Mouse (Mus musculus) heart, adult 2 months (tissue): ENCODE data around the gene Sema5a. TPM values are rescaled to one million over a fixed set of nuclear protein-coding genes. Genes with fewer than 3 reads are reported as not detected.

Experiments used
- DNase-seq, 2 experiments: peaks; one replicate each; pipeline ENCODE4 v3.0.0; 2021
- H3K27ac ChIP-seq: fragments of 200-600 bp; 2 replicates; pipeline ENCODE4 v1.8.1; 2022
- H3K27me3 ChIP-seq: fragments of 200-500 bp; 2 replicates; pipeline ENCODE4 v1.6.1; 2012; ENCODE audit warnings: mild to moderate bottlenecking, low read length, inconsistent platforms, mixed read lengths; ENCODE audit not compliant: control insufficient read depth, insufficient read depth
- H3K36me3 ChIP-seq: fragments of 200-500 bp; 2 replicates; pipeline ENCODE4 v1.6.1; 2012; ENCODE audit warnings: low read length, inconsistent platforms; ENCODE audit not compliant: control insufficient read depth, insufficient read depth
- H3K4me1 ChIP-seq: fragments of 200-500 bp; 2 replicates; pipeline ENCODE4 v1.6.1; 2011; ENCODE audit warnings: low read length; ENCODE audit not compliant: control insufficient read depth, insufficient read depth
- H3K4me3 ChIP-seq: fragments of 200-600 bp; 2 replicates; pipeline ENCODE4 v1.8.1; 2022
- H3K79me2 ChIP-seq: fragments of 200-500 bp; replicated peaks from 2 replicates; pipeline ENCODE4 v1.6.1; 2012; ENCODE audit warnings: mild to moderate bottlenecking, inconsistent platforms, low read length, moderate library complexity, mixed read lengths; ENCODE audit not compliant: control insufficient read depth, insufficient read depth
- H3K9ac ChIP-seq: fragments of 200-500 bp; 2 replicates; pipeline ENCODE4 v1.6.1; 2012; ENCODE audit warnings: low read depth, mild to moderate bottlenecking, control low read depth, inconsistent platforms, low read length, mixed read lengths
- CTCF ChIP-seq: fragments of 200-600 bp; IDR thresholded peaks from 2 replicates; pipeline ENCODE4 v1.8.1; 2022; ENCODE audit warnings: antibody characterized with exemption, mild to moderate bottlenecking, moderate library complexity
- EP300 ChIP-seq: fragments of 200-500 bp; IDR thresholded peaks from 2 replicates; pipeline ENCODE4 v1.6.1; 2011; ENCODE audit warnings: low read depth, low read length, control low read depth; ENCODE audit not compliant: insufficient read depth
- POLR2A ChIP-seq: fragments of 200-500 bp; IDR thresholded peaks from 2 replicates; pipeline ENCODE4 v1.6.1; 2011; ENCODE audit warnings: mild to moderate bottlenecking, low read depth, low read length, control low read depth; ENCODE audit not compliant: insufficient read depth
- WGBS: fragments of 180-500 bp; shearing (Covaris S2); methylation state at CpG from one replicate; pipeline ENCODE4 v1.1.7; 2018; 5-methylcytosine and 5-hydroxymethylcytosine counted together
- intact Hi-C: fragments of 180-260 bp; cut with DNase I; formaldehyde crosslinking; loops from one replicate; pipeline ENCODE4 v1.15.1; 2025
- polyA plus RNA-seq: library from polyadenylated mRNA; depleted of rRNA; stranded (reverse); fragments of >200 nt; gene quantifications from 2 replicates; pipeline ENCODE4 v1.2.3, GENCODE M21; 2012
- total RNA-seq, 2 experiments: library from RNA; stranded (reverse); gene quantifications; 2 replicates each; pipeline ENCODE4 v1.2.3; 2021

The Sema5a gene
- total and polyA plus RNA-seq, 3 experiments, result 1.8 to 10.6 (median 7.9) TPM

DNA sequence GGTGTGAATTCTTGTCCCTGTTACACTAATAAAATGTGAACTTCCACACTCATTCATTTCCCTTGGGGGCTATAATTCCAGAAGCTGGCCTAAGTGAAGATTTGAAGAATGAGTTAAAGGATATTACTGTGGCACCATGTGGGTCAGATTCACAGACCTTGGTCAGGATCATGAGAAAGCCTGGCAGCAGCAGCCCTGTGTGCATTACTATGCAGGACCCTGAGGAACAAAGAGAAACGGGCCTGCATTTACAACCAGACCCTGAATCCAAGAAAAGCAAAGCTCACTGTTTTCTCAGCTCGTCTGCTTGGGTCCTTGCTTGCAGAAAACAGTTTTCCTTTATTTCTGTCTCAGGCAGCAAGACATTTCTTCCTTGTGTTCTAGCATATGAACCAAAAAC, 374.6 kb downstream of the Sema5a start:
- Histone ChIP-seq H3K36me3 (no peaks in the 10 kb centered on the region), H3K4me1 (no peaks in the 10 kb centered on the region), H3K27ac (no peak overlapping the region), H3K27me3 (no peaks in the 10 kb centered on the region), H3K9ac (no peak overlapping the region), H3K4me3 (no peak overlapping the region), H3K79me2 (no peaks in the 10 kb centered on the region)
- WGBS, result 58% methylated on average over 2 of the region's 2 CpGs
- intact Hi-C loops, result no loop called here
- TF ChIP-seq CTCF (no peak), EP300 (no peak), POLR2A (no peak)
- no peak for DNase-seq

DNA sequence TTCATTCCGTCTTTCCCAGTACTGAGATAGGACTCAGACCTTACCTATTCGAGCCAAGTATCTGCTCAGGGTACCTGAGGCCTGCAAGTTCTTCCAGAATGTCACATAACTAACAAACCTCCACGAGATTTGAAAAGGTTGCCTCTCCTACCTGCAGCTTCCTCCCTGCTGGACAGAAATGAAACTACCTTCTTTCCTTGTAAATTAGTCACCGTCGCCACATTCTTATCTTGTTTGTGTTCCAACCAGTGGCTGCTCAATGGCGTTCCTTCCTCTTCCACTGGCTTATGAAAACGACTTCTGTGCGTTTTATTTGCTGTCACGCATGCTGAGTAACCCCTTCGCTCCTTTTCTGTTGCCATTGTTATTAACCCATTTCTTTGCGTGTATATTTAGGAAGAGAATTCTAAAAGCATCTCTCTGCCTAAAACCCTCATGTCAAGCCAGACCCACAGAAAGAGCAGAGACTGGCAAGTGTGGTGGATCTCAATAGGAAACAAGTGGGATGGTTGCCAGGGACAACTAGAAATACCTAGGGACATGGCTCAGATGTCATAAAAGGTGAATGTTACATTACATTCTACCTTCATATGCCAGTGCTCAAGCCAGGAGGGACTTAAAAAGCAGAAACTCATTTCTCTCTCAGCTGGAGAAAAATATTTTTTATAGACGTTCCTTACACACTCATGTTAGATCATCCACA, 378.6 kb downstream of the Sema5a start:
- Histone ChIP-seq H3K4me3 (no peak overlapping the region), H3K27ac (no peak overlapping the region), H3K27me3 (no peaks in the 10 kb centered on the region), H3K4me1 (no peaks in the 10 kb centered on the region), H3K79me2 (no peaks in the 10 kb centered on the region), H3K9ac (no peak overlapping the region), H3K36me3 (no peaks in the 10 kb centered on the region)
- TF ChIP-seq EP300 (no peak), CTCF (no peak), POLR2A (no peak)
- intact Hi-C loops, result no loop called here
- DNase-seq, result no peak
- 64% methylated on average over 12 of the region's 12 CpGs for WGBS

DNA sequence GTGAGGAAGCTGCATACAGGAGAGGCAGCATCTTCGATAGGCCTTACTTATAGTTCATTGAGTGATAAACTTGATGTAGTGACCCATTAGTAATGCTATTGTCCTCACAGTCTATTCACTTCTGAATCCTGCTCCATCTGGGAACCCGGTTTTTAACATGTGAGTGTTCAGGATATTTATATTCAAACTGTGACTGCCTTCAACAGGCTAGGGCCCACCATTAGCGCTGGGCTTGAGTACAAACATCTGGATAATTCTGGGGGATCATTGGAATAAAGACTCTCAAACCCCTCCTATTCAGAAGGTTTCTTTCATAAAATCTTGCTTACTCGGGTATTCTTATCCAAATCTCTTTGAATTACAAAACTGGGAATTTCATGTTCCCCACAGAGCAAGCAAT, 379.5 kb downstream of the Sema5a start:
- TF ChIP-seq POLR2A (no peak), EP300 (no peak), CTCF (no peak)
- Histone ChIP-seq H3K27ac (no peak overlapping the region), H3K27me3 (no peaks in the 10 kb centered on the region), H3K4me3 (no peak overlapping the region), H3K4me1 (no peaks in the 10 kb centered on the region), H3K9ac (no peak overlapping the region), H3K36me3 (no peaks in the 10 kb centered on the region), H3K79me2 (no peaks in the 10 kb centered on the region)
- intact Hi-C loops, result no loop called here
- WGBS, result 92% methylated on average over 4 of the region's 4 CpGs
- no peak for DNase-seq

DNA sequence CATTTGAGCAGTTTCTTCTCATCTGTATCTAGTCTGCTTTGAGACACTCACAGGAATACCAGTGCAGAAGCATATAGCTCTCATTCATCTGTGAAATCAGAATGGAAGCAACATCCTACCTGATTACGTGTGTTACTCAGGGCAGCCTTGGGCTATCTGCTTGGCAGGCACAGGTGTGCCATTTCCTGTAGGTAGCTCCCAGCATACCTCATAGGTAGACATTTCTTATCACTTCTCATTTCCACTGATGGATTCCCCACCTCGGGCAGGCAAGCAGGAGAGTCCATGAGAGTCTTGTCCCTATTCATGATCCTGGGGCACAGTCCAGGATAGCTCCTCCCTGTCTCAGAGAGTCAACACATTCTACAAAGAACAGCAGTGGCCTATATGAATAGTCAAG, 381.4 kb downstream of the Sema5a start:
- Histone ChIP-seq H3K27ac (no peak overlapping the region), H3K36me3 (no peaks in the 10 kb centered on the region), H3K9ac (no peak overlapping the region), H3K4me1 (no peaks in the 10 kb centered on the region), H3K4me3 (no peak overlapping the region), H3K27me3 (no peaks in the 10 kb centered on the region), H3K79me2 (no peaks in the 10 kb centered on the region)
- TF ChIP-seq EP300 (no peak), POLR2A (no peak), CTCF (no peak)
- DNase-seq, result no peak
- intact Hi-C loops, result no loop called here
- 77% methylated on average over 2 of the region's 2 CpGs for WGBS

DNA sequence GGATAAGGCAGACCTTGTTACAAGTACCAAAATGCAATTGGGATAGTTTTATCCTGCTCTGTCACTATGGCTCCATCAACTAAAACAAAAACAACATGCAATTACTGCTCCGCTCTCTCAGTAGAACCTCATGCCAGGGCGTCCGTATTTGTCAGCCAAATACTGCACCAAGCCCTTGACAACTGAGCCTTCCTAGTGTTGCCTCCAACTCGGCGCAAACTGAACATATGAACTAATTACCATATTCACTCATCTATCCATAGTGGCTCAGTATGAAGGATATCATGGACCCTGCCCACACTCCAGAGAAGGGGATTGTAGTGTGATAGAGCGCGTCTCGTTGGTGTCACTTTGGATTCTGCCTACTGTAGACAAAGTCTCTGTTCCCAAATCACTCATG, 389.1 kb downstream of the Sema5a start:
- TF ChIP-seq EP300 (no peak), CTCF (no peak), POLR2A (no peak)
- Histone ChIP-seq H3K36me3 (no peaks in the 10 kb centered on the region), H3K4me1 (no peaks in the 10 kb centered on the region), H3K27ac (no peak overlapping the region), H3K9ac (no peak overlapping the region), H3K27me3 (no peaks in the 10 kb centered on the region), H3K4me3 (no peak overlapping the region), H3K79me2 (no peaks in the 10 kb centered on the region)
- 95% methylated on average over 8 of the region's 8 CpGs for WGBS
- DNase-seq, result no peak
- intact Hi-C loops, result no loop called here

DNA sequence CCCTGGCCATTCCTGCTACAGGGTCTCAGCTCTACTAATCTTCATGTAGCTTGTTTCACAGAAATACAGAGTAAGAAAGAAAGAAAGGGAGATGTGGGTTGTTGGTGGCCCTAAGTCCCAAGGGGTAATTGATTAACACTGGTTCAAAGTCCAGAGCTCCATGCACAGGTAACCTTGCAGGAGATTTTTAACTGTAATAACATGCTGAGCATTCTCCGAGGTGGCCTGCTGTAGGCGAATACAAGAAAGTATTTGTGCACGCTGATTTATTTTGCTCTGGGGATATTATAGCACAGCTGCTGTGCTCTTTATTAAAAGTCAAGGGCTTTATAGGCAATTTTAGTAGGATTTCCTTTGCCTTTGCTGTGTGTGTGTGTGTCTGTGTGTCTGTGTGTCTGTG, 393.3 kb downstream of the Sema5a start:
- no peaks in the 10 kb centered on the region for H3K27me3 ChIP-seq
- no peak for DNase-seq
- intact Hi-C loops, result no loop called here
- no peak overlapping the region for H3K9ac ChIP-seq
- H3K4me3 ChIP-seq, result no peak overlapping the region
- H3K4me1 ChIP-seq, result no peaks in the 10 kb centered on the region
- H3K79me2 ChIP-seq, result no peaks in the 10 kb centered on the region
- no peaks in the 10 kb centered on the region for H3K36me3 ChIP-seq
- WGBS, result 92% methylated on average over 3 of the region's 3 CpGs
- no peak for TF ChIP-seq CTCF
- TF ChIP-seq EP300, result no peak
- no peak for TF ChIP-seq POLR2A
- H3K27ac ChIP-seq, result no peak overlapping the region
